Mouse (Mus musculus) T-helper 2 cell (primary cell): Measurements from ENCODE around the gene Fgf12.

Experiments used
- in situ Hi-C: fragments of 300-600 bp; cut with MboI, MseI; formaldehyde crosslinking; loops from one replicate; pipeline ENCODE4 v1.15.1; 2025; ENCODE audit warnings: high pct_unique_total_duplicates

Gene Fgf12

DNA sequence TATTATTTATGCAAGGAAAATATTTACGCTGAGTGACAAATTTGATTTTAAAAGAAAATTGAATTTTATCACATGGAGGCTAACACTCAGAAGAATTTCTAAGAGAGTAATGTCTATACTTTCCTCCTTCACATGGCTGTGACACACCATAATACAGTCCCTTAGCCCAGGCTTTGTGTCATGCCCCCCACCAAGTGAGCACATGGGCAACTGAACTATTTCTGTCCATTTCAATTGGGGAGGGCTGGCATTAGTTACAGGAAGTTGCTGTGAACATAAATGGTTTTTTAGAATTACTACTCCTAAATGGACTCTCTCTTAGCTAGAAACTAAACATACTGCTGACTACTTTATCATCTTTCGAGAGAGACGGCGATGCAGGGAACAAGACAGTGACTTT, 276.2 kb downstream of the Fgf12 start:
- in situ Hi-C loops, result no loop called here

DNA sequence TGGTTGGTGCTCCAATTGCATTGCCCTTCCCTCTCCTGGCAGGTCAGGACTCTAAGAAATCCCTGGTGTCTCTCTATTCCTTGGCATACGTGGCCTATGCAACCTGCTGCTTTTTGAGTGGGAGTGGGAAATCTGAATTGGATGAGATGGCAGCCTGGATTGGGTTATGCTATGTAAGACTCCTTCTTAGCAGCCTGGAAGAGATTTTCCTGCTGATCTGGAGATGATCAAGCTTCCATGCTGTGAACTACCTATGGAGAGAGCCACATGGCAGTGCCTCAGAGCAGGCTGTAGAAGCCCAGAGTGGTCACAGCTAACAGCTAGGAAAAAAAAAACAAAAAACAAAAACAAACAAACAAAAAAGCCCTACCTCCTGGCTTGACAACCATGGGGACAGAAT, 277.3 kb downstream of the Fgf12 start:
- in situ Hi-C loops, result no loop called here

DNA sequence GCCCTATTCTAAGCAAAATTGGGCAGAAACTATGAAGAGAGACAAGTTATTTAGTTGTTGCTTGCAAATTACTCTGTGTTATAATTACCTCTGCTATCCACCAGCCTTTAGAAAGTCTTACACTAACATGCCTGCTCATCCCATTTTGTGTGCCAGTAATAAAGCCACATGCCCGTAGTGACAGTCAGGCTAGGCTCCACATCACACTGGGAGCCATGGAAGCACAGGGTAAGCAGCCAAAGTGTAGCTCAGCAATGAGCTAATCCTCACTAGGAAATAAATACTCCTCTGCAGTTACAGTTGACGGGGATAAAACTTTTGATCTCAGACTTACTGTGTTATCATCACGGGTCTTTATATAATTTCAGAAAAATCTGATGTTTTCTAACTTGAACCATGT, 298.0 kb downstream of the Fgf12 start:
- in situ Hi-C loops, result no loop called here

DNA sequence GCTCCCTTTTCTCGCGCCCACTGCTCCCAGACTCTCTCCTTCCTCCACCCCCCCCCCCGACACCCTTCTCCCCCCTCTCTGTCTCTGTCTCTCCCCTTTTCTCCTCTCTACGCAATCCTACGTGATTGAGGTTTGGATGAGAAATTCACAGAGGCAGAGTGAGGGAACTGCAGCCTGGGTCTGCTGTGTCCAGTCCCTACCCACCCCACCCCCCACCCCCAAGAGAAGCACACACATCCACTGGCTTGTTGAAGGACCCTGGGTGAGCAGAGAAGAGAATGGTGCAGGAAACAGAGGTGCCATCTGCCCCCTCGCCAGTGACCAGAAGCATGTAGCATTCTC, 305.8 kb downstream of the Fgf12 start:
- in situ Hi-C loops, result no loop called here

DNA sequence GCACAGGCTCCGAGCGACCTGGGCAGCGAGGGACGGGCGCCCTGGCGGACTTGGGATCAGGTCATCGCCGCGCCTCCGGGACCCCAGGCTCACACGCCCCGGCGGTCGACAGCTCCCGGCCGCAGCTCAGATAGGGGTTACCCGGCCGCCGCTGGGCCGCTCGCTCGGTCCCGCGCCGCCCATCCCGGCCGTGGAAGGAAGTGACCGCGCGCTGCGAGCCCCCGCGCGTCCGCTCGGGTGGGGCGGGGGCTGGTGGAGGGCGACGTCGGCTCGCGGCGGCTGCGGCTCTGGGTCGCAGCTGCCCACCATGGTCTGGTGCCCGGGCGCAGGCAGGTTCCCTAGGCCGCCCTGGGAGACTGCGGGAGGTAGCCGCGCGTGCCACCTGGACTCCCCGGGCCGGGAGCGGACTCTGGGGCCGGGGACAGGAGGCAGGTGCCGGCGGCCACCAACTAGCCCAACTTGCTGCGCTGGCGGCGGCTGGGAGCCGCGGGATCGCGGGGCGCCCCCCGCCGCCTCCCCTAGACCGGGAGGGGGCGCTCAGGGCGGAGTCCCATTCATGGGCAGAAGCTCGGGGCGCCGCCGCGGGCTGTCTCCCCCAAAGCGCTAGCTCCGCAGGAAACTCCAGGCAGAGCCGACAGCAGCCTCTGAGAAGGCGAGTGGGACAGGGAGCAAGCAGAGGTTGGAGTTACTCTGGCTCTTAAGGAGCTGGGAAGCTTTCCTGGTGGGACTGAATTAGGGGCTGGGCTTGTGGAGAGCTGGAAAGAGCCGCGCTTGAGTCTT, 306.3 kb downstream of the Fgf12 start:
- in situ Hi-C loops, result no loop called here

DNA sequence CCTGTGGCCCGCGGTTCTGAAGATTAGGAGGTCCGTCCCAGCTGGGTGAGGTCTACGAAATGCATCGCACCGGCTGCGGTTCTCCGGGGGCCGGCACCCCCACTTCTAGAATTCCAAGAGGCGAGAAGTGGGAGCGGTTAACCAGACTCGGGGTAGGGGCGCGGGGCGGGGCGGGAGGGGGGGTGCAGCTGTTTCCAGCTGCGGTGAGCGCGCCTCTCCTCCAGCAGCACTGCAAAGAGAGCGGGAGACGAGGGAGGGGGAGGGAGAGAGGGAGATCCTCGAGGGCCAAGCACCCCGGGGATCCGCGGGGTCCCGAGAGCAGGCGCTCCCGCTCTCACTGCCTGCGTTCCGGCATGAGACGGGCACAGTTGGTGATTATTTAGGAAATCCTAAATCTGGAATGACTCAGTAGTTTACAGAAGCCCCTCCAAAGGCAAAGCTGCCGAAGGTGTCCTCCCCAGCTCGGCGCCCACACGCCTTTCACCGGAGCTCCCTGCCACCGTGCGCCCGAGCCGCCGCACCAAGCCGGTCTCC, 307.0 kb downstream of the Fgf12 start:
- in situ Hi-C loops, result no loop called here

DNA sequence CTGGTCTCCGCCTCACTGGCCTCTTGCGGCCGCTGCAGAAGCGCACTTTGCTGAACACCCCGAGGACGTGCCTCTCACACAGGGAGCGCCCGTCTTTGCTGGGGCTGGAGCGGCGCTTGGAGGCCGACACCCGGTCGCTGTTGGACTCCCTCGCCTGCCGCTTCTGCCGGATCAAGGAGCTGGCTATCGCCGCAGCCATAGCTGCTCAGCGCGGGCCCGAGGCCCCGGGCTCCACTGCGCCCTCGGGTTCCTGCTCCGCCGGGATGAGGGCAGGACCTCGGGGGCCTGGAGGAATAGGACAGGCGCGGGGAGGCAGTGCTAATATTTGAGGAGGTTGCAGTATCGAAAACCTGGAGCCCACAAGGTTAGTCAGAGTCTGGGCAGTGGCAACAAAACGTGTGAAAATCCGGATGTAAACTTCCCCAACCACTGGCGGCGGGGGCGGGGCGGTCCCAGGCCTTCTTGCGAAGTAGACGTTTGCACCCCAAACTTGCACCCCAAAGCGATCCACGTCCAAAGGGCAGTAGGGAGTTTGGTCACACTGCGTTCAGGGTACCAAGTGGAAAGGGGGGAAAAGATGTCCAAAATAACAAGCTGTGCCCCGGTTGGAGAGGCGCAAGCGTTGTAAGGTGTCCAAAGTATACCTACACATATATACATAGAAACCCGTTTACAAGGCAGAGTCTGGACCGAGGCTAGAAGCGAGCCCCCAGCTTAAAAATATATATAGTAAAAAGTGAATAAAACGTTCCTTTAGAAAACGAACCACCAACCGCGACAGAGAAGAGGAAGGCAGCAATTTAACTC, 307.7 kb downstream of the Fgf12 start:
- in situ Hi-C loops, result no loop called here

DNA sequence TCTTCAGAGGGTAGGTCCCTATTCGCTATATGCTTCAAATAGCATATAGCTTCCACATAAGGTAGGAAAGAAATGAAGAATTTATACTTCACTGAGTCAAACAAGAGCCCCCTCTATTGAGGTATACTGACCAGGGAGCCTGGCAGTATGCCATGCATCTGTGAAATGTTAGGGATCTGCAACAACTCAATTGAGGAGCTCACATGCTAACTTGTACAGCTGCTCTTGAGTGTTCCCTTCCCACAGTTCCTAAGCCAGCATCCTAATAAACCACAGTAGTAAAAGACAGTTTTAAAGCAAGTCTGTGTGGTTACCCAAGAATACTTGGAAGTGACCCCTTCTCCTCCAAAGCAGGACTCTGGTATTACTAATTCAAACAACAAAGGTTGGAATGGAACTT, 331.3 kb downstream of the Fgf12 start:
- in situ Hi-C loops, result no loop called here

DNA sequence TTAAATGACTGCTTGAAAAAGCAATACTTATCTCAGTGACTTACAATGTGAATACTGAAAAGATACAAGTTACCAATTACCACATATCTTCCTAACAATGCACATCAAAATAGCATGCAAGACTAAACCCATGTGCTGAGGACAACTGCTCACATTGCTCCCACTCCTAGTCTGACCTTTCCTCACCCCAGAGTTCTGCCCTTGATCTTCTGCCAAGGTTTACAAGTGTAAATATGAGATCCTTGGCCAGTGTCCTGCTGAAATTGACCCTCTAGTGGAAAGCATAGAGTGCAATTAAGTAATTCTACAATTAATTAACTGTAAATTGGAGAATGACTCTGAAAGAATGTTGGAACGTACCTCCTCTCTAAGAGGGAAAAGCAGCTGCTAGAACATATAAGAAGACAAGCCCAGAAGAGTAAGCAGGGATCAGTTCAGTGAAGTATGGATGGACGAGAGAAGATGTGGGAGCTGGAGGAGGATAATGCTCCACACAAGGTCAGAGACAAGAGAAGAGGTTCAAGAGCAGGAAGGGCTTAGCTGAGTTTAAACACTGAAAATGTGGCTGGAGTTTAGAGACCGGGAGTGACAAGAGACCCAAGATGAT, 333.1 kb downstream of the Fgf12 start:
- in situ Hi-C loops, result loop anchor here (10.0 kb wide), 1 partner anchor 1585 kb away; no protein-coding TSS in a partner anchor

DNA sequence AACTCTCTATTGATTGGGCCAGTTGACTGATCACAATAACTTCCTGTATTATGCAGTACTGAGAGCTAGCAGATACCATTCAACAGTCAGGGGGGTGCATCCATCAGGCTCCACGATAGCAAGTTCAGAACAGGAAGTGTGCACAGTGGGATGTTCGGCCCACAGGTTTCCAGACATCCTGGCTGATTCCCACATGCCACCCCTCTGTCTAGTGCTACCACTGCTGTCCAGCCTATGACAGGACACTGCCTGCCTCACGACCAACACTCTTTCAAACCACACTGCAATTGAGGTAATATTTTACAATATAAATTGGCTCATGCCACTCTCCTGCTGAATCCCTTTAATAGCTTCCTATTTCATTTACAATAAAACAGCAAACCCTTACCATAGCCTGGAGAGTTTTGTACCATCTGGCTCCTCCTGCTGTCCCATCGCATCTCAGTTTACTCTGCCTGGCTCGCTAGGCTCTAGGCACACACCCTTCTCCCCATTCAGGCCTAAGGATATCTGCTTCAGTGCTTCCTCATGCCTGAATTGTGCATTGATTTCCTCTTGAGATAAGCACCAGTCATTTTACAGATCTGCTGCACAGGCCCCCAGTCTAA, 341.6 kb downstream of the Fgf12 start:
- in situ Hi-C loops, result loop anchor here (10.0 kb wide), 1 partner anchor 1577 kb away; no protein-coding TSS in a partner anchor

DNA sequence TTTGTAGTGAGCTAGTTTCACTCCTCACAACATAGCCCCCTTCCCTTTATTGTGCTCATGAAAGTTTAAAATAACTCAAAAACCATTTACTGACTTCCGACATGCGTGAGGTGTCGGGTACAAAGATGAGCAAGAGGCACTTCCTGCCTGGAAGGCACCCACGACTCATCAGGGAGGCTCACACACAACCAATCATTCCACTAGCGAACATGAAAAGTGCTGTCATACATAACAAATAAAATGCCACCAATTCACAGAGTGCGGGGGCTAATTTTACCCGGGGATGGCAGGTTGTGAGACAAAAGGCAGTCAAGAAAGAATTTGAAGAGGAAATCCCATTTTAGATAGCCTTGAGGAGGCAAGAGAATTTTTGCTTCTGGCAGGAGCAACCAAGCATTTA, 344.6 kb downstream of the Fgf12 start:
- in situ Hi-C loops, result no loop called here

DNA sequence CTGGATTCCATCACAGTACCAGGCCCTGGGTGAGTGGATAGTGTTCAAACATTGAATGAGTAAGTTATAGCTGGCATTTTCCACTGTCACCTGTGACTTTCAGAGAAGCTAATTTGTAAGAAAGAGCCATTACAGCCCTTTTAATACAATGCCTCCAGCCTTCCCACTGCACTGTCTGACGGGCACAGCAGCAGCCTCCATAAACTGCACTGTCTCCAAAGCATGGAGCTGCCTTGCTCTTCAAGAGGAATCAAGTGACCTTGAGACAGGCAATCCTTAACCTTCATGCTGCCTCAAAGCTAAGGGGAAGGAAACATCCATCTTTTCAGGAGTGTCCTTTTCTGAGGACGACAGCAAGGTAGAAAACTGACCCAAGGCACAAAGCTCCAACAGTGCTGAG, 345.0 kb downstream of the Fgf12 start:
- in situ Hi-C loops, result no loop called here

DNA sequence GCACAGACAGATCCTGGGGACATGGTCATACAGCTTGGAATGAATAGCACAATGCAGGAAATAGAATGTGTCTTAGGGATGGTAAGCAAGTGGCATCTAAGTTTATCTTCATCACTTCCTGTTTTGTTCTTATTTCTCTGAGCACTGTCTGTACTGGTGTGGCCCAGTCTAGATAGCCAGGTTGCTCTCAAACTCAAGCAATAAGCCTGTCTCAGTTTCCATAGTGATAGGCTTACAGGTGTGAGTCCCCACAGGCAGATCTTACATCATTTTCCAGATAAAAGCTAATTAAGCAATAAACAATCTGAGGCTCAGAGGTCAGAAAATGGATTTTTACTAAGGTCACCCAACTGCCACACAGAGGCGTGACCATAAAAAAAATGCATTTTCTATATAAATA, 348.7 kb downstream of the Fgf12 start:
- in situ Hi-C loops, result no loop called here

DNA sequence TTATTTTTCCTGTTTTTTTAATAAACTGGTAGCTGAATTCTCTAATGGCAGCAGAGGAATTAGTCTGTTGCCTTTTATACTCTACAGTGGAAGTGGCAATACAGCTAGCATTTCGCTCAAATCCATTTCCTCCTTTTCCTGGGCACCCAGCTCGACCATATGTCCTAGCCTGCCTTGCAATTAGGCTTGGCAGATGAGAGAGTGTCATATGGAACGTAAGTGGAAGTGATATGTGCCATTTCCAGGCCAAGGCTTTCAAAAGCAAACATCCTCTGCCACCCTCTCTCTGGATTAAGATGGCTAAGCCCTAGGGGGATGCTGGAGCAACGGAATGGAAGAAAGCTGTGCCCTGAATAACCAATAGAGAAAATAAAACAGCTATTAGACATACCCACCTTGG, 350.2 kb downstream of the Fgf12 start:
- in situ Hi-C loops, result no loop called here

DNA sequence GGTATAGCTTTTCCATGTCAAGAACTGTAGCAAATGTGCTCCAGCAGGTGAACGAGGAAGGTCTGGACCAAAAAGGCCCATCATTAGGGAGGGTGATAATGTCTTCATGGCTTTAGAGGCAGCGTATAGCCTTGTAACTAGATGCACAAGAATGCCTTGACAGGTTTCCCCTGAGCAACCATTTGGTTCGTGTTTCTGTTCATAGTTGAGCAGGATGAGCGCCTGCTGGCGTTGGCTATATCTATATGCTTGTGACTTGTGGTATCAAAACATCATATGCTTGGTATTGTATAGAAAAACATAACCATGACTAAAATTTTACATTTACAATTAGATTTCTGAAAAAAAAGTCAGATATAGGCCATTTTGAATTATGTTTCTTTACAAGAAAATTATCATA, 361.6 kb downstream of the Fgf12 start:
- in situ Hi-C loops, result no loop called here

DNA sequence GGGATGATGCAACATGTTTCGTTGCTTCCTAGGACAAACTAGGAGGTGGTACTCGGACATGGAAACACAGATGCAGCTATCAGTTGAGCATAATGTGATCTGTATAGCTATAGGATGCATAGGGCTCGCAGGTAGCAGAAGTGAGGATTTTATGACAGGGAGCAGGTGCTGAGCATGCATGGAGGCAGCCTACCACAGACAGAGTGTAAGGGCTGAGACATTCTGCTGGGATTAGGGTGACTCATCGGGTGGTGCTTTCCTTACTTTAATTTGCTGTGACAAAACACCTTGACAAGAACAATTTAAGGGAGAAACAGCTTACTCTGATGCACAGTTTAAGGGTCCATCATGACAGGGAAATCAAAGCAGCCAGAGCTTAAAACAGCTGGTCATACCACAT, 363.8 kb downstream of the Fgf12 start:
- in situ Hi-C loops, result no loop called here

DNA sequence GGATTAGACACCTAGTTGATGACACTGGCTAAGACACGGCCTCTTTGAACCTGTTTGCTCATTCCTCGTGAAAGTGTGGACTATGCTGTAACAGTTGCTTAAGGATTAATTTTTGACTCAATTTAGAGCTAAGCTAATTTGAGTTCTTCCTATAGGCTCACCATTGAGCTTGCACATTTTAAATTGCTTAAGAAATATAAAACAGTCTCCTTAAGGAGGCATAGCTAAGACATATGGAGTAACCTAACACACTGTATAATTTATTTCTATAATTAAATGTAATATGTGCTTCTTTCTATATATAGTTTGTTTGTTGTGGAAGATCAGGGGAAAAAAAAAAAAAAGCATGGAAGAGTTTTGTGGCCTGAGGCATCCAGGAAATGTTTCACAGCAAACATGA, 378.1 kb downstream of the Fgf12 start:
- in situ Hi-C loops, result no loop called here

DNA sequence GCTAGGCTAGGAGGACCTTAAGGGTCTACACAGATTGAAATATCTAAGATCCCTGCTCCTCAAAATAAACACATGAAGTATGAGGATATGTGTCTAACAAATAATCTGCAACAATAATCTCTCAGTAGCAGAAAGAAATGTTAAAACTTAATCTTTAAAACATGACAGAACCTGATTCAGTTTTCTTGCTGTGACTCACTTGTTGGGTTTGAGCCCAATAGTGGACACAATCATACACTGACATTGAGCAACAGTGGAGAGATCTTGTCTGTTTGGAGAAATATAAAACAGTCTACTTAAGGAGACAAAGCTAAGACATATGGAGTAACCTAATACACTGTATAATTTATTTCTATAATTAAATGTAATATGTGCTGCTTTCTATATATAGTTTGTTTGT, 379.6 kb downstream of the Fgf12 start:
- in situ Hi-C loops, result no loop called here

DNA sequence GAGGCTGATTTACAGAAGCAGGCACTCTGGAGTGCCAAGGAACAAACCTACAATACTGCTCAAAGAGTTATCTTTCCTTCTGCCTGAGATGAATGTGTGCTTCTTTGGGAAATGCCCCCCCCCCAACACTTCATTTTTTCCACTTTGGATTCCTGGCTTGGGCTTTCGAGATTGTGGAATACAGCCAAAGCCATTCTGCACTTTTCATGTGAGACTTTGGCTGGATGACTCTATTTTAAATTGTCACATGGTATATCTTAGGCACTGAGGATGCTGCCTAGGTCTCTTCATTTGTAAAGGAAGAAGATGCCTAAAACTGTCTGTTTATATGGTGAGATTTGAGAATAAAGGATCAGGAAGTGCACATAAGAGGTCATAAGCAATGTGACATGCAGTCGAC, 402.2 kb downstream of the Fgf12 start:
- in situ Hi-C loops, result no loop called here

DNA sequence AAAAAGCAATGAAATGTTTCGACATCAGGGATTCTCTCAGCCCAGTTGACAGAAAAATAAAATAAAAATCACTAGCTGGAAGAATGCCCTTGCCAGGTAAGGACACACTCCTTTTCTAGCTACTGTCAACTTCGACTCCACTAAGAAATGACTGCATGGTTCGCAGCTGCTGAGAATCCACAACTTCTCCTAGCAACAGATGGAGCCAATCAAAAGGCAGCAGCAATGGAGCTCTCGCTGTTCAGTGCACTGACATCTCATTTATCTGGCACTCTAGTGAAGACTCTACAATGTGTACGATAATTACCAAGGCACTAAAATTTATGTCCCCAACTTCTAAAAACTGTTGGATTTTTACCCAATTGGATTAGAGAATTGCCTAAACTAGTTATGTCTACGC, 407.5 kb downstream of the Fgf12 start:
- in situ Hi-C loops, result no loop called here

DNA sequence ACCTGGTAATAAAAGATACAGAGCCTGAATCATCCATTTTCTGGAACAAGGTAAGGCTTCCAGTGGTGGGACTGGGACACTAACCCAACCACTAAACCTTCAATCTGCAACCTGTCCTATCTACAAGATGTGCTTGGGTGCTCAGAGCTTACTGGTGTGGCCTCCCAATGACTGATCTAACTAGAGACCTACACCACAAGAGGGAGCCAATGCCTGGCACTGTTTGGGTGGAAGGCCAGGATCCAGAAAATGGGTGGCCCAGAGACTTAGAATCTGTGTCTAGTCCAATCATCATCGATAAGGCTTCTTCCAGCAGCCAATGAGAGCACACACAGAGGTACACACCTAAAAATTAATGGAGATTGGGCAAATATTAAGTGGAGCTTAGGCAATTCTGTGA, 414.9 kb downstream of the Fgf12 start:
- in situ Hi-C loops, result no loop called here

DNA sequence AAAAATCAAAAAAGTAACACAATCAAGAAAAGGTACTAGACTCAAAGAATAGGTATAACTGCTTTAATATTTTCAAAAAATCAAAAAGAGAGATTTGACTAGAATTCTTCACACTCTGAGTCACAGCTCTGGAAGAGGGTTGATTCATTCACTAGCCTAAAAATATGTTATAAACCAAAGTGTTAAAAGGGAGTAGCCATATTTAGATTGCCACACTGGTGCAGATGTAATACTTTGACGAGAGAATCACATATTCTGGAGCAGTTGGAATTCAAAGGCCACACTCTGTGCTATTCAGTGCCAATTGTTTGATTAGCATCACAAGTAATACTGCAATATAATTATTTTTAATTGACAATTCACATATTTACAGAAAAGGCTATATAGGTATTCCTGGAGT, 416.2 kb downstream of the Fgf12 start:
- in situ Hi-C loops, result no loop called here
